Mouse (Mus musculus) CD8-positive naive resting alpha-beta T cell, adult 57 days (primary cell): ENCODE measurements around the gene Xylb. TPM values are rescaled to one million over a fixed set of nuclear protein-coding genes. Genes with fewer than 3 reads are reported as not detected.

Experiments
- total RNA-seq: library from RNA; stranded (reverse); gene quantifications from one replicate; pipeline ENCODE4 v1.2.4, GENCODE M21; 2023

Gene Xylb
- 1.5 TPM for total RNA-seq

DNA sequence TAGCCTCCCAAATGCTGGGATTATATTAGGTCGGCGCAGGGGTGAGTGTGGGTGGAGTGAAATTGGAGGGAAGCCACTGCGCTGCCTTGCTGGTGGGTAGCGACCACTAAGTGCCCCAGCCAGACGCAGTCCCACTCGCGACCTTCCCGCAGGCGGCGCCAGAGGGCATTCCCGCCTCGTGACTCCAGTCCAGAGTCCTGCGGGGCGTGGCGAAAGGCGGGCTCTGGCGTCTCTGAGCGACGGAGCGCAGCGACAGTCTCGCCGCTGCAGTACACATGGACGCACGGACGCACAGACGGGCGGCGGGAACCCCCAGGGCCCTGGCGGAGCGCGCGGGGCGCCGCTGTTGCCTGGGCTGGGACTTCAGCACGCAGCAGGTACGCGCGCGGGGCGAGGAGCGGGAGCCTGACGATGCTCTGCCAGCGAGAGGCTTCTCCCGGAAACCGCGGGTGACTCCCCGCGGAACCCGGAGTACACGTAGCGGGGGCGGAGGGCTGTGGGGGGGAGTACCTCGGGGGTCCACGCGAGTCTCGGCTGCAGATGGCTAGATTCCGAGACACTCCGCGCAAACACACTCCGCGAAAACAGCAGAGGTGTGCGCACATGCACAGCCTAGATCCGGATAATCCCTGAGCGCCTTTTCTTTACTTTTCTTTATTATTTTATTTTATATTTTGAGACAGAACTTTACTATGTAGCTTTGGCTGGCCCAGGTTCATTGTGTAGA, at the start of gene Xylb:
Gene Xylb (plus strand): TSS at position 51 of the 727 bp plus-strand sequence.

GRCm38 (mm10) chr9:119322289-119323259, 34.6 kb upstream of the Xylb start, which contains the start of gene Oxsr1:
Gene Oxsr1, minus strand, starts transcription at chr9:119322427.

GRCm38 (mm10) chr9:119339558-119340211, 17.5 kb upstream of the Xylb start, which contains the start of gene Acaa1a:
Gene Acaa1a, plus strand, starts transcription at chr9:119339676.

GRCm38 (mm10) chr9:119340909-119341816, 16.0 kb upstream of the Xylb start, which contains the start of gene Myd88:
Gene Myd88, minus strand, starts transcription at chr9:119341411.

DNA sequence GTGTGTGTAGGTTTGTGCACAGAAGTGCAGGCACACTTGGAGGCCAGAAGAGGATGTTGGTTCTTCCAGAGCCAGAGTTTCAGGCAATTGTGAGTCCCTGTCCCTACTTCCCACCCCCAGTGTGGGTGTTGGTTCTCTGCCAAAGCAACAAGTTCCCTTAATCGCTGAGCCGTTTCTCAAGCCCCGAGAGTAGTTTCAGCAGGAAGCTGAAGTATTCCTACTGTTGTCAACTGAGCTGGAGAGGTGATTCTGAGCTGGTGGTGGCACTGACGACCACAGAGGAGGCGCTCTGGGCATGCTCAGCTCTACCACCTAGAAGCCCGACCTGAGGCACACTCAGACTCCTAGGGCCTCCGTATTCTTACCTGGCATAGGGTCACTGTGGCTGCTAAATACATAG, 8.1 kb downstream of the Xylb start, which contains the start of gene Slc22a14:
Gene Slc22a14 (minus strand): TSS at position 270 of the 400 bp plus-strand sequence.

DNA sequence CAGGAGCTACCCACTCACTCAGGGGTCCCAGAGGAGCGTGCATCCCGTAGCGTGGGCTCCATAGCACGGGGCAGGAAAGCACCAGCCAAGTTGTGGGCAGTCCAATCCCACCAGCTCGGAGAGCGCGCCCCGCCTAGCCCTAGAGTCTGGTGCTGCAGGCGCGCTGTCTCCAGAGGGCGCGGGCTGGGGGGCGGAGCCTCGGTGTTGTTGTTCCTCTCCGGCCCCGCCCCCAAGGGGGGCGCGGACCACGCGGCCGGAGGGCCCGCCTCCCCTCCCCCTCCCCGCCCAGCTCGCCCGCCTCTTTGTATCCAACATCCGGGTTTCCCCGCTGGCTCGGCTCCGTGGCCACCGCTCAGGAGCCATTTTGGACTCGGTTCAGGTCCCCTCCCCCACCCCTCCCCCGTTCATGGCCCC, 44.6 kb downstream of the Xylb start, which contains the start of gene Acvr2b:
Gene Acvr2b (plus strand): TSS at position 318 of the 414 bp plus-strand sequence.

Other genes with a start within 250 kb of the Xylb start
- 1.7 TPM for gene Acaa1b, start 200.3 kb upstream of the Xylb start, total RNA-seq
- gene Gm47289, start 198.2 kb upstream of the Xylb start, total RNA-seq: not detected
- not detected for gene Slc22a13, start 148.3 kb upstream of the Xylb start, total RNA-seq
- gene Oxsr1, start 35.0 kb upstream of the Xylb start, total RNA-seq: 36.0 TPM
- gene Acaa1a, start 17.7 kb upstream of the Xylb start, total RNA-seq: 58.3 TPM
- 41.0 TPM for gene Myd88, start 16.0 kb upstream of the Xylb start, total RNA-seq
- gene Slc22a14, start 8.2 kb downstream of the Xylb start, total RNA-seq: not detected
- 3.1 TPM for gene Acvr2b, start 44.7 kb downstream of the Xylb start, total RNA-seq
- 7.1 TPM for gene Exog, start 87.6 kb downstream of the Xylb start, total RNA-seq
- 0.06 TPM for gene Scn5a, start 221.6 kb downstream of the Xylb start, total RNA-seq